In genomic region chr7:70369061-70369730, GRCm38 (mm10) we compare ENCODE assay signal across 8 mouse cellular contexts. TPM values are rescaled to one million over a fixed set of nuclear protein-coding genes. Genes with fewer than 3 reads are reported as not detected.
DNase-seq lines count a peak whose midpoint lies in the region; ATAC-seq and TF ChIP-seq lines count a peak whose summit lies in the region.

No protein-coding gene starts in this region.

- no peaks in the 10 kb centered on the region for H3K9me3 ChIP-seq in forebrain, postnatal 0 days (ENCODE audit: low read length)
- H3K9me3 ChIP-seq in kidney, embryonic 16.5 days (ENCODE audit: low read length) = no peaks in the 10 kb centered on the region
- H3K9me3 ChIP-seq in midbrain, embryonic 11.5 days (ENCODE audit: control insufficient read depth, low read length) = no peaks in the 10 kb centered on the region

- ATAC-seq in forebrain, postnatal 0 days = peak; percentile 38; the same call in 1 of the 2 replicates
- ATAC-seq in kidney, embryonic 16.5 days (ENCODE audit: low FRiP score, low TSS enrichment) = 0 out of 2 replicates have a peak, but pooled peaks have one; percentile 57
- ATAC-seq in midbrain, embryonic 11.5 days (ENCODE audit: low FRiP score) = peak; percentile 74
- no peak for ATAC-seq in monocyte, adult 5-6 weeks (replicated peaks; ENCODE audit: insufficient number of reproducible peaks, low FRiP score, low TSS enrichment, poor library complexity, severe bottlenecking)

- TF ChIP-seq CTCF in forebrain, postnatal 0 days (IDR thresholded peaks at IDR 0.05; ENCODE audit: low read depth) = no peak

- H3K4me2 ChIP-seq in forebrain, postnatal 0 days (ENCODE audit: low read depth) = peak overlapping the region; percentile 41
- H3K4me2 ChIP-seq in kidney, embryonic 16.5 days (replicated peaks; ENCODE audit: low read depth, low read length) = peak overlapping the region; percentile 68
- H3K4me2 ChIP-seq in midbrain, embryonic 11.5 days = peak overlapping the region; percentile 71

- H3K36me3 ChIP-seq in forebrain, postnatal 0 days (ENCODE audit: insufficient read depth) = no peaks in the 10 kb centered on the region
- 0 out of 2 replicates have a peak, but pooled peaks cover 2% of the 10 kb centered on the region for H3K36me3 ChIP-seq in kidney, embryonic 16.5 days (ENCODE audit: insufficient read depth, low read length)
- H3K36me3 ChIP-seq in midbrain, embryonic 11.5 days (ENCODE audit: control insufficient read depth, insufficient read depth, low read length) = no peaks in the 10 kb centered on the region

- H3K9ac ChIP-seq in forebrain, postnatal 0 days = peak overlapping the region; percentile 44
- peak overlapping the region; percentile 81 for H3K9ac ChIP-seq in kidney, embryonic 16.5 days (replicated peaks; ENCODE audit: low read length)
- peak overlapping the region; percentile 67 for H3K9ac ChIP-seq in midbrain, embryonic 11.5 days (ENCODE audit: low read length)

- DNase-seq in right cerebral cortex, postnatal 4 days = peak; percentile 16
- no peak for DNase-seq in right cerebral cortex, postnatal 14 days
- DNase-seq in forebrain, postnatal 0 days = peak; percentile 18
- peak; percentile 95 for DNase-seq in midbrain, embryonic 11.5 days (ENCODE audit: low spot score, missing footprints)
- no peak for DNase-seq in frontal cortex, postnatal 10 days (ENCODE audit: low spot score in 2 of 2)
- DNase-seq in c-Kit-positive CD71-positive TER-119-positive erythroid progenitor cells, embryonic 14.5 days (ENCODE audit: low spot score) = no peak

- peak overlapping the region; percentile 27 for H3K4me3 ChIP-seq in forebrain, postnatal 0 days (ENCODE audit: low read depth, low read length)
- H3K4me3 ChIP-seq in kidney, embryonic 16.5 days (ENCODE audit: low read length) = peak overlapping the region; percentile 62
- peak overlapping the region; percentile 34 for H3K4me3 ChIP-seq in midbrain, embryonic 11.5 days (ENCODE audit: low read depth, low read length)

- peaks cover 69% of the 10 kb centered on the region for H3K27me3 ChIP-seq in forebrain, postnatal 0 days (ENCODE audit: insufficient read depth, low read length)
- H3K27me3 ChIP-seq in kidney, embryonic 16.5 days (ENCODE audit: insufficient read depth, low read length) = 0 out of 2 replicates have a peak, but pooled peaks cover 3% of the 10 kb centered on the region
- H3K27me3 ChIP-seq in midbrain, embryonic 11.5 days (ENCODE audit: control insufficient read depth, insufficient read depth, low read length) = peaks cover 50% of the 10 kb centered on the region

- WGBS in forebrain, postnatal 0 days = 4% methylated on average over 36 of the region's 37 CpGs
- WGBS in kidney, embryonic 16.5 days = 3% methylated on average over 37 of the region's 37 CpGs
- WGBS in midbrain, embryonic 11.5 days = under 1% methylated on average over 37 of the region's 37 CpGs

- peak overlapping the region; percentile 73 for H3K27ac ChIP-seq in forebrain, postnatal 0 days (ENCODE audit: low read depth, low read length)
- H3K27ac ChIP-seq in kidney, embryonic 16.5 days (ENCODE audit: low read length) = peak overlapping the region; percentile 98
- peak overlapping the region; percentile 90 for H3K27ac ChIP-seq in midbrain, embryonic 11.5 days (ENCODE audit: low read depth, low read length)

- no peaks in the 10 kb centered on the region for H3K4me1 ChIP-seq in forebrain, postnatal 0 days (ENCODE audit: insufficient read depth)
- H3K4me1 ChIP-seq in kidney, embryonic 16.5 days (ENCODE audit: insufficient read depth, low read length) = peaks cover 40% of the 10 kb centered on the region
- H3K4me1 ChIP-seq in midbrain, embryonic 11.5 days (ENCODE audit: control insufficient read depth, insufficient read depth, low read length) = peaks cover 21% of the 10 kb centered on the region

RNA-seq across cellular contexts. Expression of gene Nr2f2, which starts 2.7 kb away (rescaled TPM):
- total RNA-seq in forebrain, postnatal 0 days (2014; rRNA removed) = 23.7 and 49.9 TPM in 2 replicates
- 46.4 and 92.8 TPM in 2 replicates for polyA plus RNA-seq in forebrain, postnatal 0 days (2015; fragmentation: Nextera tagmentation; extraction: Ambion mirVana)
- 165 and 186 TPM in 2 replicates for polyA plus RNA-seq in kidney, embryonic 16.5 days (2015; fragmentation: Nextera tagmentation; extraction: Ambion mirVana)
- polyA plus RNA-seq in midbrain, embryonic 11.5 days (2014; fragmentation: Nextera tagmentation; extraction: Ambion mirVana) = 114 and 122 TPM in 2 replicates
- total RNA-seq in monocyte, adult 5-6 weeks (2017) = not detected in 3 replicates

Comparison
In these comparisons a context has a peak if more than half of its experiments do, and no peak if none do; other contexts are left out.
1. DNase-seq: peak in right cerebral cortex, postnatal 4 days (single experiment), forebrain, postnatal 0 days (single experiment) and midbrain, embryonic 11.5 days (single experiment); none in right cerebral cortex, postnatal 14 days (single experiment), frontal cortex, postnatal 10 days (0 of 2) and c-Kit-positive CD71-positive TER-119-positive erythroid progenitor cells, embryonic 14.5 days (single experiment).
2. Peak in every context shown above with its lines, with median percentiles within 50 percentile points of each other: H3K27ac ChIP-seq, H3K4me2 ChIP-seq, H3K4me3 ChIP-seq and H3K9ac ChIP-seq.